ENCODE assay signal across 23 mouse cellular contexts in genomic region chr1:30008757-30009340, GRCm38 (mm10).
DNase-seq lines count a peak whose midpoint lies in the region; ATAC-seq lines count a peak whose summit lies in the region.
"Had no signal": no experiment of that assay in that cellular context is flagged by ENCODE, and none has a peak within 500 bp of the region (broad histone marks: within the 10 kb centered on the region; RNA-seq: fewer than 3 reads in every experiment).

No protein-coding gene starts in this region.

- no peaks in the 10 kb centered on the region for H3K36me3 ChIP-seq in midbrain, embryonic 11.5 days (ENCODE audit: control insufficient read depth, insufficient read depth, low read length)
- no peaks in the 10 kb centered on the region for H3K36me3 ChIP-seq in midbrain, embryonic 10.5 days
- H3K36me3 ChIP-seq in forebrain, embryonic 12.5 days (replicated peaks) = no peaks in the 10 kb centered on the region
- H3K36me3 ChIP-seq: embryonic facial prominence, embryonic 13.5 days; neural tube, embryonic 15.5 days had no signal

- H3K9ac ChIP-seq in midbrain, embryonic 11.5 days (ENCODE audit: low read length) = no peak overlapping the region
- H3K9ac ChIP-seq in forebrain, embryonic 12.5 days = no peak overlapping the region
- H3K9ac ChIP-seq: embryonic facial prominence, embryonic 13.5 days; neural tube, embryonic 15.5 days had no signal

- H3K27me3 ChIP-seq in midbrain, embryonic 11.5 days (ENCODE audit: control insufficient read depth, insufficient read depth, low read length) = no peaks in the 10 kb centered on the region
- H3K27me3 ChIP-seq in midbrain, embryonic 10.5 days (ENCODE audit: low read depth, poor library complexity, severe bottlenecking) = no peaks in the 10 kb centered on the region
- H3K27me3 ChIP-seq in forebrain, embryonic 12.5 days = peaks cover 5% of the 10 kb centered on the region; the same call in 1 of the 2 replicates
- H3K27me3 ChIP-seq: embryonic facial prominence, embryonic 13.5 days; neural tube, embryonic 15.5 days had no signal

- H3K9me3 ChIP-seq in midbrain, embryonic 11.5 days (ENCODE audit: control insufficient read depth, low read length) = no peaks in the 10 kb centered on the region
- no peaks in the 10 kb centered on the region for H3K9me3 ChIP-seq in midbrain, embryonic 10.5 days (replicated peaks)
- H3K9me3 ChIP-seq in forebrain, embryonic 12.5 days = no peaks in the 10 kb centered on the region
- H3K9me3 ChIP-seq: embryonic facial prominence, embryonic 13.5 days; neural tube, embryonic 15.5 days had no signal

- DNase-seq in midbrain, embryonic 11.5 days (ENCODE audit: low spot score, missing footprints) = no peak
- no peak for DNase-seq in midbrain, embryonic 10.5 days (ENCODE audit: low spot score)
- peak; percentile 15 for DNase-seq in R1 (ENCODE audit: low read depth, low spot score)
- DNase-seq in mesoderm, embryonic 11.5 days (ENCODE audit: low read depth, low spot score) = peak; percentile 12
- no peak for DNase-seq in lung, adult 18-20 months
- DNase-seq in kidney, postnatal 10 days = no peak
- DNase-seq: cerebellum, adult 11-12 months; cerebellum, postnatal 10 days; embryo, embryonic 11 days; gastrocnemius, adult 2 months; heart, postnatal 4 days; kidney, postnatal 36 days; layer of hippocampus, postnatal 36 days; lung, adult 2 months; thymus, adult 18-20 months; thymus, postnatal 4 days had no signal

- no peak overlapping the region for H3K4me3 ChIP-seq in midbrain, embryonic 11.5 days (ENCODE audit: low read depth, low read length)
- no peak overlapping the region for H3K4me3 ChIP-seq in midbrain, embryonic 10.5 days
- no peak overlapping the region for H3K4me3 ChIP-seq in forebrain, embryonic 12.5 days (replicated peaks)
- H3K4me3 ChIP-seq: embryonic facial prominence, embryonic 13.5 days; erythroblast, embryonic 14.5 days; gastrocnemius, adult 2 months; myocyte; neural tube, embryonic 15.5 days had no signal

- no peak overlapping the region for H3K4me2 ChIP-seq in midbrain, embryonic 11.5 days
- no peak overlapping the region for H3K4me2 ChIP-seq in forebrain, embryonic 12.5 days
- H3K4me2 ChIP-seq: embryonic facial prominence, embryonic 13.5 days; liver, embryonic 11.5 days; neural tube, embryonic 15.5 days had no signal

- H3K4me1 ChIP-seq in midbrain, embryonic 11.5 days (ENCODE audit: control insufficient read depth, insufficient read depth, low read length) = no peaks in the 10 kb centered on the region
- no peaks in the 10 kb centered on the region for H3K4me1 ChIP-seq in midbrain, embryonic 10.5 days
- H3K4me1 ChIP-seq in forebrain, embryonic 12.5 days = 0 out of 2 replicates have a peak, but pooled peaks cover 3% of the 10 kb centered on the region
- H3K4me1 ChIP-seq: embryonic facial prominence, embryonic 13.5 days; neural tube, embryonic 15.5 days had no signal

- H3K27ac ChIP-seq in midbrain, embryonic 11.5 days (ENCODE audit: low read depth, low read length) = no peak overlapping the region
- no peak overlapping the region for H3K27ac ChIP-seq in midbrain, embryonic 10.5 days (replicated peaks)
- no peak overlapping the region for H3K27ac ChIP-seq in forebrain, embryonic 12.5 days
- H3K27ac ChIP-seq: embryonic facial prominence, embryonic 13.5 days; gastrocnemius, adult 2 months; neural tube, embryonic 15.5 days had no signal

- 13% methylated on average over 1 of the region's 1 CpGs for WGBS in midbrain, embryonic 11.5 days
- 41% methylated on average over 1 of the region's 1 CpGs for WGBS in midbrain, embryonic 10.5 days
- WGBS in forebrain, embryonic 12.5 days = 18% methylated on average over 1 of the region's 1 CpGs

- ATAC-seq in midbrain, embryonic 11.5 days (ENCODE audit: low FRiP score) = peak; percentile 42; the same call in 1 of the 2 replicates
- ATAC-seq in forebrain, embryonic 12.5 days (ENCODE audit: low FRiP score) = peak; percentile 80
- ATAC-seq: intestine, postnatal 0 days had no signal

Comparison
In these comparisons a context has a peak if more than half of its experiments do, and no peak if none do; other contexts are left out.
1. DNase-seq: peak in R1 (single experiment) and mesoderm, embryonic 11.5 days (single experiment); none in midbrain, embryonic 11.5 days (single experiment), midbrain, embryonic 10.5 days (single experiment), lung, adult 18-20 months (0 of 2) and kidney, postnatal 10 days (single experiment).